Mouse (Mus musculus): Measurements from ENCODE around the gene Reln. TPM values are rescaled to one million over a fixed set of nuclear protein-coding genes. Genes with fewer than 3 reads are reported as not detected.

Gene Reln
- polyA plus RNA-seq, 1 experiment, result 1.6 TPM

DNA sequence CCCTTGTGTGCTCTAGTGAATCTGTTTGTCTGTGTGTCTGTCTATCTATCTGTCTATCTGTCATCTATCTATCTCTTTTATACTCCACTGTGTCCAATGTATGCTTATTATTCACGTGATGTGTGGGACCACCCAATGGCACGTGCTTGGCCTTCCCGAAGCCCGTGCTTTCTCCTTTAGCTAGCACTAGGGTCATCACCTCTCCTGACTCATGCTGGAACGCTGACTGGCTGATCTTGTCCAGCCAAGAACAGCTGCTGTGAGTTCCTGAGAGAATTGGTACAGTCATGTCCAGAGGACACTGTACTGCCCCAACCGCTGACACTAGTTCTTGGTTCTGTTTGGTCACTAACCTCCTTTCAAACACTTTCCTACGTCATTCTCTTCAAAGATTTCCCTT lies 485.8 kb downstream of the Reln start:
- Histone ChIP-seq H3K36me3 (ENCODE audit: control insufficient read depth) (no peaks in the 10 kb centered on the region), H3K9me3 (ENCODE audit: control insufficient read depth, low read length) (no peaks in the 10 kb centered on the region), H3K4me3 (replicated peaks) (no peak overlapping the region), H3K27me3 (ENCODE audit: control insufficient read depth) (no peaks in the 10 kb centered on the region), H3K4me1 (ENCODE audit: control insufficient read depth) (no peaks in the 10 kb centered on the region)
- TF ChIP-seq GATA1 (IDR thresholded peaks at IDR 0.05; ENCODE audit: low read length) (no peak), TAL1 (IDR thresholded peaks at IDR 0.05; ENCODE audit: low read length) (no peak)

DNA sequence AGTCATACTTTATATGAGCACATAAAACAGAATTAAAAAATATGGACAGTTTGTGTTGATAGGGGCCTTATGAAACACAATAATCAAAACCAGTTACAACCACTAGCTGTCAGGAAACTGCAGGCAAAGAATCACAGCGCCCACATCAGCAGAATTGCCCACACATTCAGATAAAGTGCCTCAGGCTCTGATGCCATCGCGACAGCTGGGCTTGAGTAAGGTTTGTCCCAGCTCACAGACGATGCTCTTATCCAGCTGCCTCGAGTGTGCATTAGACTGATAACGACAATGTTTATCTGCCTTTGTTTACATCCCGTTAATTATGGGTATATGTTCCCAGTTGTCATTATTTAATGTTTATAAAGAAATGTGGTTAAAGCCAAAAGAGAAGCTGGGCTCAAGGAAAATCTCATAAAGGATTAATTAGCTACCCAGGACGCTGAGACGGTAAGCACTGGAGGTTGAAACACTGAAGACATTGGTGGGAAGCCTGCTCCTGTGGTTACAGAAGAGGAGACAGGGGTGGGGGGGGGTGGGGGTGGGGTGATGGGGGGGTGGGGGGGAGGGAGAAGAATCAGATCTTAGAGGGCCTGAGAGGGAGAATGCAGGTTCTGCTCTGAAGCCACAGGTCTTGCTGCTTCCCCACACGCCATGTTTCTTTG lies 492.7 kb downstream of the Reln start:
- Histone ChIP-seq H3K27me3 (ENCODE audit: control insufficient read depth) (no peaks in the 10 kb centered on the region), H3K4me1 (ENCODE audit: control insufficient read depth) (no peaks in the 10 kb centered on the region), H3K4me3 (replicated peaks) (no peak overlapping the region), H3K36me3 (ENCODE audit: control insufficient read depth) (no peaks in the 10 kb centered on the region), H3K9me3 (ENCODE audit: control insufficient read depth, low read length) (no peaks in the 10 kb centered on the region)
- no peak for TF ChIP-seq TAL1 (IDR thresholded peaks at IDR 0.05; ENCODE audit: low read length)
- no peak for TF ChIP-seq GATA1 (IDR thresholded peaks at IDR 0.05; ENCODE audit: low read length)

DNA sequence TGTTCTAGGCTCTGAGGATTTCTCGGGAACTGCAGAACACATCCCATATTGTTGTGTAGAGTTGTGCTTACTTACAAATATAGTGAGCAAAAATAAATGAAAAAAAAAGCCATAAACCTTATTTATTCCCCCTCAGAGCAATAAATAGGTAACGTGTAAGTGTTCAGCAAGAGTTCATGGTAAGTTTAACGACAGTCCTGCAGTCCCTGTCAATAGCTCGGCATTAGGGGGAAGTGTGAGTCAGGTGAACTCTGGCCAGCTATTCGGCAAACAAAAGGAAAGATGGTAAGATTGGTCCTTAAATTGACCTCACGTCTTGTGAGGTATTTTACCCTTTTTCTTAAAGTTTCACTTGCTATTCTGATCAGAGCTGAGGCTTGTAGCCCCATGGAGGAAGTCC lies 497.1 kb downstream of the Reln start:
- Histone ChIP-seq H3K4me3 (replicated peaks) (no peak overlapping the region), H3K9me3 (ENCODE audit: control insufficient read depth, low read length) (no peaks in the 10 kb centered on the region), H3K36me3 (ENCODE audit: control insufficient read depth) (no peaks in the 10 kb centered on the region), H3K27me3 (ENCODE audit: control insufficient read depth) (no peaks in the 10 kb centered on the region), H3K4me1 (ENCODE audit: control insufficient read depth) (no peaks in the 10 kb centered on the region)
- TF ChIP-seq GATA1 (IDR thresholded peaks at IDR 0.05; ENCODE audit: low read length), result no peak
- no peak for TF ChIP-seq TAL1 (IDR thresholded peaks at IDR 0.05; ENCODE audit: low read length)

DNA sequence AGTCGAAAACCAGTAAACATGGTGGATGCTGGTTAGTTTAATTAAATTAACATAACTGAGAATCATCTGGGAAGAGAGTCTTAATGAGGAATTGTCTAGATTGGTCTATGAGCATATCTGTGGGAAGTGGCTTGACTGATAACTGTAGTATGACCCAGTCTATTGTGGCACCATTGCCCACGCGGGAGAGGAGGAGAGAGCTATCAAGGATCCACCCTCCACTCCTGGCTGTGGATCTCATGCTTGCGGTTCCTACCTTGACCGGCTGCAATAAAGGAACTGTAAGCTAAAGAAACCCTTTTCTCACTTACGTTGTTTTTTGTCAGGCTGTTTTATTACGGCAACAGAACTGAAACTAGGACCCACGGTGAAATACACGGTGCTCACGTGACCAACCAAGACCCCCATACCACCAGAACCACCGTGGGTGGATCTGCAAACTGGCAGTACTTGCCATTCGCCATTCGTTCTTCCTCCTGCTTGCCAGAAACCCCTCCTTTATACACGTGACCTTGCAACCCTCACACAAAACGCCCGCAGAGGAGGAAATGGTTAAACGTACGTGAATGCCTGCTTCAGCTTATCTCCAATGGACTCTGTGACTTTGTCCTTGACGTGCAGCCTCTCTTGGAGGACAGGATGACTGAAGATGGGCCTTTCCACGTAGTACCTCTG lies 497.7 kb downstream of the Reln start:
- no peaks in the 10 kb centered on the region for H3K9me3 ChIP-seq (ENCODE audit: control insufficient read depth, low read length)
- H3K36me3 ChIP-seq (ENCODE audit: control insufficient read depth), result no peaks in the 10 kb centered on the region
- no peaks in the 10 kb centered on the region for H3K27me3 ChIP-seq (ENCODE audit: control insufficient read depth)
- no peaks in the 10 kb centered on the region for H3K4me1 ChIP-seq (ENCODE audit: control insufficient read depth)
- TF ChIP-seq TAL1 (IDR thresholded peaks at IDR 0.05; ENCODE audit: low read length), result no peak
- TF ChIP-seq GATA1 (IDR thresholded peaks at IDR 0.05; ENCODE audit: low read length), result no peak
- no peak overlapping the region for H3K4me3 ChIP-seq (replicated peaks)

DNA sequence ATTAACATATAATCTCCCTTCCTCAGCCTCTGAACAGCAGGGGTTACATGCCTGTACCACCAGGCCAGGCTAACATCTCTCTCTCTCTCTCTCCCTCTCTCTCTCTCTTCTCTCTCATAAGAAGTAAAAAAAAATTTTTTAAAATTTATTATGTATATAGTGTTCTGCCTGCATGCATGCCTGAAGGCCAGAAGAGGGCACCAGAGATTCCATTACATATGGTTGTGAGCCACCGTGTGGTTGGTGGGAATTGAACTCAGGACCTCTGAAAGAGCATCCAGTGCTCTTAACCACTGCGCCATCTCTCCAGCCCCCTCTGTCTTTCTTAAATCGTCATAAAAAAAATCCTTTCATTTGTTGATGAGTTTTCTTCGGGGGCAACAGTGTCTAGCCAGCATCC lies 499.8 kb downstream of the Reln start:
- no peaks in the 10 kb centered on the region for H3K27me3 ChIP-seq (ENCODE audit: control insufficient read depth)
- no peak for TF ChIP-seq GATA1 (IDR thresholded peaks at IDR 0.05; ENCODE audit: low read length)
- TF ChIP-seq TAL1 (IDR thresholded peaks at IDR 0.05; ENCODE audit: low read length), result no peak
- no peak overlapping the region for H3K4me3 ChIP-seq (replicated peaks)
- H3K36me3 ChIP-seq (ENCODE audit: control insufficient read depth), result no peaks in the 10 kb centered on the region
- H3K9me3 ChIP-seq (ENCODE audit: control insufficient read depth, low read length), result no peaks in the 10 kb centered on the region
- H3K4me1 ChIP-seq (ENCODE audit: control insufficient read depth), result no peaks in the 10 kb centered on the region

Other genes starting within 250 kb of the Reln start
- gene Orc5, start 205.7 kb upstream of the Reln start, polyA plus RNA-seq (2012), result 0.69 and 0.72 TPM in 2 replicates

Measured in erythroblast, embryonic 14.5 days (primary cell).